Mouse (Mus musculus): ENCODE measurements at regions not wholly inside any gene's neighbourhood (a gene's known extent, or its start where the extent isn't known, plus 50 kb on each side); places are given as distances from the start of the nearest gene placed in this dataset.

DNA sequence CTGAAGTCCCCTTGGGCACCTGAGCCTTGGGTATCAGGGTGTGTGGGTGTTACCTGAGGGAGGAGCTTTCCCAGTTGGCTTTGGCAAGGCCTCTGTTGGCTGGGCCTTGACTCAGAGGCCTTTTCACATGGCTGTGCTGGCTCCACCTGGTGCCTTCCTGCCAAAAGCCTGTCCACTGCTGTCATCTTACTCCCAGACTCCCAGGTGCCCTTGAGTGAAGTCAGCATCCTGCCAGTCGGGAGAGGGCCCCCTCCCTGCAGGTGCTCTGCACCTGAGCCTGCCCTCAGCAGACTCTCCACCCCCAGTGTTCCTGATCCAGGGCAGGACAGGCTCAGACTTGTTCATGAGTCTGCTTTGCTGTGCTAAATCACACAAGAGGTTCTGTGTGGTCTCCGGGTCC is 99.2 kb upstream of the Lgalsl start:
- no peak for DNase-seq

DNA sequence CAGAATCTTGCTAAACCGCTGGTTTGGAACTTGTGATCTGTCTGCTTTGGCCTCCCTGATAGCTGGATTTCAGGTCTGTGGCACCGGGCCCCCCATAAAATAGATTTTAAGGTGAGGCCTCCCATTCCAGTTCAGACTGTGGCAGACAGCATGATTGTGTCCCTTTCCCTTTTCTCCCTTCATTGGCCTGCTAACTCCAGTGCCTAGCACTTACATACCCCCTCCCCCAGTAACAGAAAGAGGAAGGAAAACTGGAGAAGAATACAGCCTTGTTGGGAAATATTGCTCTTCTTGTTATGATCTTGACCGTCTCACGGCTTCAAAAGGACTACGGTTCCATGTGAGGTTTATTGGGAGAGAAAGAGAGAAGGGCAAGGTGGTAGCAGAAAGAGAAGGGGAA is 99.7 kb upstream of the Lgalsl start:
- no peak for DNase-seq

DNA sequence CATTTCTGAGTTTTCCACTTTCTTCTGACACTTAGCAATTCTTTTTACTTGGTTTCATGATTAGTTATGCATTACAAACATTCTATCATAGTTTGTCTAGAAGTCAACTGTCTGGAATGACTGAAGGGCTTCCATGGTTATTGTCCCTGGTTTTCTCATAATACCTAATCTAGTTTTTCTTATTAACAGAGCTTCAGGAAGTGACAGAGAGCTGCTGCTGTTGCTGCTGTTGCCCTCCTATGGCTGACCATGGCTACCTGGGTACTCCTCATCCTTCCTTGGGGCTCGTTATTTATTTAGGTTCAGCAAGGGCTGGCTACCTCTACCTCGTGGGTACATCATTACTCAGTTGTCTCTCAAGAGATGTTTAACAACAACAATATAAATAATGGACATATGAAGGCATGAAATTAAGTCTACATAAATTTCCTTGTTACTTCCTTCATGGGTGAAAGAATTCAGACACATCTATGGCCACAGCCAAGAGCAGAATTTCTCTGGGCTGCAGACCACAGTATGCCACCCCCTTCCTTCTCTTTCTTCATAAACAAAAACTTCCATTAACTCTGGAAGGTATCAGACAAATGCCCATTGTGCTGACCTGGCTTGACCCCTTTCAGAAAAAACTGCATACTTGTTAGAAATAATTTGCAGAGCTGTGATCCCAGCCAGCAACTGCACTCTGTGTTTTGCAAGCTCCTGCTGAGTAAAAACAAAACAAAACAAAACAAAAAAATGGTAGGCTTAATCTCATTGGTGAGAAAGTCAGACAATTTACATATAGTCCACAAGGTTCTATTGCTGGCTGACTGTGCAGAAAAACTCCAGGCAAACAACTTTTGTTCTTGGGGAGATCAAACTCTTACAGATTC is 103.6 kb upstream of the Lgalsl start:
- no peak for DNase-seq

DNA sequence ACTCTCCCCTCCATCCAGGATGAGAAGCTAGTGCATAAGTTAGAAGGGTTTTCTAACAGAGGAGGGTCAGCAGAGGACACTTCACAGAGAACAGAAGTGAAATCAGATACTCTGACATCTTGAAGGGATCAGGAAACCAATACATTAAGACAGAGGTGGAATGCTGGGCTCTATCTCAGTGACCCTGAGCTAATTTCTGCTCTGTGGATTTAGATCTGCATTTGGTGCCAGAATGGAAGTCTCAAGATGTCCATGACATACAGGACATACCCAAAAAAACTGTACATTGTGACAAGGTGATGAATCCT is 104.2 kb upstream of the Lgalsl start:
- DNase-seq = no peak

DNA sequence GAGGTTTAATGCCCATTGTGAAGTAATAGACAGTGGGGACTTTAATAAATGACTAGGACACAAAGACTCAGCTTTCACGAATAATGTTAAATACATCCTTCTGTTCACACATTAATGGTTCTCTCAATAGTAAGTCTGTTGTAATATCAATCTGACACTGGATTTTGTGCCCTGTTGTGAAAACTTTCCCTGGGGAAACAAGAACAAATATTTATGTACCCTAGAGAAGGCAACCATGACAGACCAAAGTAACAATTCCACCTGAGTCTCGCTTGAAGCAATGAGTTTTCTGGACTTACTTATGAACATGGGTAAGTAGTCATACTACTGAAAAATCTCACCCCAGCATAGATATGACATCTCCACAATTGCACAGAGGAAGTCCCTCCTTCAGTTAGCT is 105.1 kb upstream of the Lgalsl start:
- DNase-seq = no peak

DNA sequence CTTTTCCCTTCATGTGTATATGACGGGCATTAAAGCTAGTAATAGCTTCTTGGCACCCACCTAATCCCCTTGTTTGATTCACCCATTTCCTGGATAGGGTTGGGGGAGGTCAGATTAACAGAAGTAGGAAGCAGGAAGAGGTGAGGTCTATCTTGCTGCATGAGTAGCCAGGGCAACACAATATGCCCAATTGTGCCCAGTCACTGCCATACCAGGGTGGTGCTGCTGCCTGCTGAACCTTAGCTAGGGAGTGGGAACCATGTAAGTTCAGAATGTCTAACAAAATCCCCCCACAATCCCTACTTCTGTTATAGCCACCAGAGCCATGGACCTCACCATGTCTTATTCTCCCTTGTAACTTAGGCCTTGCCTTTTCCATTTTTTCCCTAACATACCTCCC is 106.1 kb upstream of the Lgalsl start:
- DNase-seq = no peak

DNA sequence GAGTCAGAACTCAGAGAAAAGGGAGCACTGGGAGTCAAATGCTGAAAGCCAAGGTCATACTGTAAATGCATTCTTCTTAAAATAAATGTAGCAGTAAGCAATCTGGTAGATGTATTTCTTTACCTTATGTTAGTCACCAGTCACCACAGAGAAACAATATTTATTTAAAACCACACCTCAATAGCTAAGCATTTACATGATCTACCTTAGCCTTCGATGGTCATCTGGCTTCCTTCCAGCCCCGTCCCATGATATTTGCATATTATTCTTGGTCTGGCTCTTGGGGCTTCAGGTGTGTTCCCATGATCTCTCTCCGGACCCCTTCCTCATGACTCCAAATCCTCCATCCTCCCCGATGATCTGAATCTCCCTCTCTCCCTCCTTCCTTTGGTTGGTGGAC is 107.1 kb upstream of the Lgalsl start:
- DNase-seq = no peak

DNA sequence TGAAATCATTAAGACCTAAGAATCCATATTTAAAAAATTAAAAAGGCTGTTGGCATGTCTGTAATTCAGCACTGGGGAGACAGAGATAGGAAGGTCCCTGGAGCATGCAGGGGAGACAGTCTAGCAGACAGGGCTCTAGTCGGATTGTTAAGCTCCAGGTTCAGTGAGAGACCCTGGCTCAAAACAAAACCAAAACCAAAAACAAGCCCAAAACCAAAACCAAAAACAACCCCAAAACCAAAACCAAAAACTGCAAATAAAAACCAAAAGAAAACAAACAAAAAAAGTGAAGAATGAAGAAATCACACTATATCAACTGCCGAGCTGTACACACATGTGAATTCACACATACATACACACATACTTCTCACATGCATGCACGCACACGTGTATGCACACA is 108.8 kb upstream of the Lgalsl start:
- DNase-seq = no peak

DNA sequence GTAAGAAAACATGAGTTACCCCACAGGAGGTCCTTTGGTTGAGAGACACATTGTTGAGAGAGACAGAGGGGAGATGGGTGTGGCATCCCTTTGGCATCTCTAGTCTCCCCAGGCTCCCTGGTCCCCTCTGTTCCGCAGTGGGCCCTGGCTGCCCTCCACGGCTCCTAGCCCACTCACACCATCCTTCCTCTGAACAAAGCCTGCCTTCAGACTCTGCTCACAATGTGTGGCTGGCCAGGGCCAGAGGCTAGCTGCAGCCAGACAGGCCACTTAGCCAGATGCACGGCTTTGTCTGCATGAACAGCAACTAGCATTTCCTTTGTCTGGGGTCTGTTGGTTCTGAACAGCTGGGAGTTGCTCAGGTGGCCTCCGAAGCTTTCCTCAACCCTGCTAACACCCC is 110.7 kb upstream of the Lgalsl start:
- DNase-seq = no peak

DNA sequence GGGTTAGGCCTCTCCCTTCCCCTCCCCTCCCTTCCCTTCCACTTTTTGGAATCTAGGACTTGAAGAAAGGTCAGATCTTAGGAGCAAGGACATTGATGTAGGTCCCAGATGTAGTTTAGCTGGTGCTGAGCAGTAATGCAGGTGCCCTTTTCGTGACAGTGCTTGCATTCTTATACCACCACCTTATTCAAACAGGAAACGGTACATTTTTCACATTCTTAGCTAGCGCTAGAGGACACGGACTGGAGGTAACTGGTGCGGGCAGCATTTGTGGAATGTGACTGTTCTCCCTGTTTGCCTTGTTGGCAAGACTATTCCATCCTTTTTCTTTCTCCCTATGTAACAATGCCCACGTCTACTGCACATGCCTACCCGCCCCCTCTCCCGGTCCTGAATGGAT is 124.7 kb upstream of the Lgalsl start:
- DNase-seq = no peak

DNA sequence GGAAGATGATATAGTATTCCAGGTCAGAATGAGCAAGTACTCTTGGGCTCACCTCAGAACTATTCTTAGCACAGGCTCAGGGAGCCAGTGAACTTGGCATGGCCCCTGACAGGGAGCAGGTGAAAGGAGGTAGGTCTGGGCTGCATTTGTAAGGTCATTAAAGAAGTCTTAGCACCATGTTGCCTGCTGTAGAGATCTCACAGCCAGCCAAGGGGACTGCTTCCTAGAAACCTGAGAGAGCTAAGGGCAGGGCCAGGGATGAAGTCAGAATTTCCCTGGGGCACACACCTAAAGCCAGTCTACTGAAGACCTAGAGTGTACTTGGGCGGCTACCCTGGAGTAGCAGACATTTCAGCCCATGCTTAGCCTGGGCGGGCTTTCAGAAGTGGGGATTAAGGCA is 126.9 kb upstream of the Lgalsl start:
- no peak for DNase-seq

DNA sequence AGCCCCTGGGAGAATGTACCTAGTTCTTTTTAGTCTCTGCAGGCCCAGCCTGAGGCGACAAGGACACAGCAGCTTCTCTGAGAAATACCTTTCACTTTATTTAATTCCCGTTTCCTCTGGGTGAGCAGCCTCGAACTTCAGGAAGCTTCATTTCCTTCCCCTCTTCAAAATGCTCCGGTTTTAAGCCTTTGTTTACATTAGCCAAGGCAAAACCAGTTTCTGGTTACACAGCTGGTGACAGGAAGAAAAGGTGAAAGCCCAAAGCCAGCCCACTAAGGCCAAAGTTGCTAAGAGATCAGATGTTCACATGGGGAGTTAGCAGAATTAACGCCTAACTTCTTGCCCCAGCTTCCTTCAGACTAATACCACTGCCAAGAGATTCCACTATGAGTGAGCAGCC is 127.4 kb upstream of the Lgalsl start:
- no peak for DNase-seq

DNA sequence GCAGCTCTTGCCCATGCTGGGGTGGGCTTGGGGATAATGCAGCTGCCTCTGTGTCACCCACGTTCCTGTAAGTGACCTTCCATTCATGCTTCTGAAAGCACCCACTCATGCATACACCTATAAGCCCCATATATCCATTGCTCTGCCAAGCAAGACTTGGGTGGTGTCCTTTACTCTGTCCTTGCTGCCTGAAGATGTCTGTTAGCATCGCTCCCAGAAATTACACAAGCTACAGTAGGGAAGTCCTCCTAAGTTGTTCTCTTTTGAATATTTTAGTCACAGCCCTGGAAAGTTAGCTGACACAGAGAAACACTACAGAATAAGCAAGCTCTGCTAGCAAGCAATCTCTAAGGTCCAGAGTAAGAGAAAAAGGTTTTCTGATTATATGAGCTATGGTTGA is 129.2 kb upstream of the Lgalsl start:
- DNase-seq = no peak

DNA sequence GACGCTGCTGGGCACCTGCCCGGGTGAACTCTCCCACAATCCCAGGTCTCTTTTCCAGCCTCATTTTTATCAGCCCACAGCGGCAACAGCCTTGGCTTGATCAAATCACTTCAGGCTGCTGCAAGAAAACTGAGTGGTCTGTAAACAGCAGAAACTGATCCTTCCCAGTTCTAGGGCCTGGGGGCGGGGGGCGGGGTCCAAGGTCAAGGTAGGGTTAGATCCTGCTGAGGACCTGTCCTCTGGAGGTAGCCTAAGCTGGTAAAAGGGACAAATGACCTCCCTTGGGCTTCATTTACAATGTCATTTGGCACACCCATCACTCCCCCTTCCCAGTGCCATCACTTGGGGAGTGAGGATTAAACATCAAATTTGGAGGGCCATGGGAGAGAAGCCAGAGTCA is 129.9 kb upstream of the Lgalsl start:
- DNase-seq = no peak

DNA sequence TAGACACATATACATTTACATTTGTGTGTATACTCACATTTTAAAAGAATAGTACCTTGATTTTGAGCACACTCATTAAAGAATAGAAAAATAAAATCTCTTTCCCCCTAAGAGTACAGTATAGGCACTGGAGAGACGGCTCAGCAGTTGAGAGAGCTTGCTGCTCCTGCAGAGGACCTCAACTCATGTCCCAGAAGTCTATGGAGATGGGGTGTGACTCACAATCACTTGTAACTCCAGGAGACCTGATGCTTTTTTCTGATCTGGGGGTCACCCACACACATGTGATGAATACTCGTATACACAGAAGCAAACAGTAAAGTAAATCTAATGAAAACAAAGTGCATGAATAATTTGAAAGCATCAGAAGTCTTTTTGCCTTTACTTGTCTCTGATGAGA is 129.5 kb upstream of the Peli1 start:
- no peak for DNase-seq

DNA sequence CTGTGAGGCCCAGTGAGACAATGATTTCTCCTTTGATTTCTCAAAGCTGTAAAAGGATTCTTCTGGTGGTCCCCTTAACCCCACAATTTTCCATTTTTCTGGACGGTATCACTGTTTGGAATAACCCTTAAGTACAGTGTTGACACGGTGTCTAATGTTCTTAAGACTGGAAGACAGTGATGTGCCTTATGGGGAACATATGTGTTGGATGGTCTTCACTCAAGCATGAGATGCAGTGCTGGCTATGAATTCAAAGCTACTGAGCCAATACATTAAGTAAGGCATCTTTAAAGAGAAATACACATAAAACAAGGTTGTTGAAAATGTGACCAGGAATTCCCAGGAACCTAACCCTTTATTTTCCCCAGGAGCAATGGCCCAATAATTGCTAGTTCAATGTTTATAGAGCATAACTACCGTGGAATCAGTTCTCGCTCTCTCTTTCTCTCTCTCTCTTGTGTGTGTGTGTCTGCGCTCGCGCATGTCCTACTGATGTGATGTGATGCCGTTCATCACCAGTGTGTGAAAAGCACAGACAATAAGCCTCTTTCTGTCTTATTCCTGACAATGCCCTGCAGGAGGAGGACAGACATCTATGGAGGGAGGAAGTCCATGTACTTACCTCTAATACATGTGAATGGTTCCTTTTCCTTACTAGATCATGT is 125.4 kb upstream of the Peli1 start:
- no peak for DNase-seq

DNA sequence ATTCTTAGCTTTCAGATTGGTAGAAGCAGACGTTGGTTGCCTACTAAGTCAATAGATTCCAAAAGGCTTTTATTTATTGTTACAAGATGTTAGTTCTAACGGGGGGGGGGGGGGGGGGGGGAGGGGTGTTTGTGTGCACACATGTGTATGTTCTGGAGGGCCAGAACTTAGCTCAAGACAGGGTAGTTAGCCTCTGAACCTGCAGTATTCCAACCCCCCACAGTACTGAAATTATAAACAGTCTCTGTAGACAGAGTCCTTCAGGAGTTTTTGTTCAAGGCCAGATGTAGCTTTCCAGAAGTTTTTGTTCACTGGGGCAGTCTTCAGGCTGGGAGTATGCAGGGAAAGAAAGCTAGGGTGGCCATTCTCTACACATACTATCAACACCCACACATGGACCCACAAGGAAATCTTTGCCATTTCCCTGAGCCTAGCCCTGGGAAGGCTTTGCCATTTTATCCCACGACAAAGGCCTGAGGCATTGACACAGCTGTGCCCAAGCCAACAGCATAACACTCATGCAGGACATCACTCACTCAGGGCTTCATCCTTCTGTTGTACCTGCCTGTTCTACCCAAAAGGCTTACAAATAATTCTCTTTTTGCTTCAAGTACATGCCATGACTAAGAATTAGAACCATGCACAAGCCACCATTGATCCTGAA is 123.6 kb upstream of the Peli1 start:
- no peak for DNase-seq

DNA sequence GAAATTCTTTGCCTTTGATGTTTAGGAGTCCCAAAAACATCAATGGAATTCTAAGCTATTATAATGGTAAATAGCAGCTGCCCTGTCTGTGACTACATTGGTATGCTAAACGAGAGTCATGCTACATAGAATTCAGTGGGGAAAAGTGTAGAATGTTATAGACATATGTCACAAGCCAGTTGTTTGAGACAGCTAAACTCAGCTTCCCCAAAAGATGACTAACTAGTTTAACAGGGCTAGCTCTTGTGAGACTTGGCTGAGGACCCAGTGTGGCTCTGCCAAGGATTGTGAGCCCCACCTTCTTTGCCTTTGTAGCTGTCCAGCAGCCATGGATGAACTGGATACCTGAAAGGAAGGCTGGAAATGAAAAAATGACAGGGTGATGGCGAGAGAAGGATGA is 122.8 kb upstream of the Peli1 start:
- DNase-seq = no peak

DNA sequence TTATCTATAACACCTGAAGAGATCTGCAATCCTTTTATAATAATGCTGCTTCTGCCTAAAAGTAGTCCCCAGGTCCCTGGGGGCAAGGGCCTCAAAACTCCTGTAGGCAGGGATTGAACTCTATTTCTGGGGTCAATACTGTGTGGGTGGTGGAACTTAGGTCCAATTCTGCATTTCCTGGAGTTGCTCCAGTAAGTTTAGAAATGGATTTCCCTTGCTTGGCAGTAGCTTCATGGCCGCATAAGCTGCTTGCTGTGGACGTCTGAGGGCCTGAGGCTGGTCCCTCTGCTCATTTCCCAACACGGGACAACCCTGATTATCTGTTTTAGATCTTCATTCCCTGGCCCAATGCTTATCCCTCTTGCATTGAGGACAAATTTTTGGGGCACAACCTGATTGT is 118.0 kb upstream of the Peli1 start:
- DNase-seq = no peak

DNA sequence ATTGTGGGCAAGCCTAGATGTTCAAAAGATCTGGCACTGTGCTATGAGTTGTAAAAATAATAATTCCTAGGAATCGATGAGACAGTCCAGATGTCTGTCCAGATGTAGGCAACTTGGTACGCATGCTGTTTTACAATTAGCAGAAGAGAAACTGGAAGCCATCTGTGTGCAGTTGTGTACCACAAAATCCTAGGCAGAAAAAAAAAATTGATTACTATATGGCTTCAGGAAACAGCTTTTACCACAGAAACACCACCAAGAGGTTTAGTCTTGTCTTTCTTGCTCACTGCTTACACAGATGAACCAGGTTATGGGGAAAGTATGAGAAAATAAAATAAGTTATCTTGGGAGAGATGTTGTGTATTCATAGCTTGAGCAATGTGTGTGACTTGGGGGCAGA is 109.5 kb upstream of the Peli1 start:
- no peak for DNase-seq

DNA sequence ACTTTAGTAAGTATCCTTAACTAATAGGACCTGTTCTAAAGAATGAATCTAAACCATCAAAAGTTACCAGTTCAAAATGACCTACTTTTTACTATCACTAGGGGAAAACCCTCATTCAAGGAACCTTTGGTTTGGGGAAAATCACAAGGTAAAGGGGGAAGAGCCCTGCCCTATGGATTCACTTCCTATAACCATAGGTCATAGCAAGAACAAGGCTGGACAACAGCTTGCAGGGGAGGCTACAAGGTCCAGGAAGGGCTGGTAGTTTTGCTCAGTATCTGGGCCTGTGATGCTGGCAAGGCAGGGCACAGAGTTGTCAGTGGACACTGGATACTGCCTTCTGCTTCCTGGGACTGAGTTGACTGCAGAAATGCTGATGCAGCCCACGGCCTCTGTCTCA is 109.1 kb upstream of the Peli1 start:
- DNase-seq = no peak

DNA sequence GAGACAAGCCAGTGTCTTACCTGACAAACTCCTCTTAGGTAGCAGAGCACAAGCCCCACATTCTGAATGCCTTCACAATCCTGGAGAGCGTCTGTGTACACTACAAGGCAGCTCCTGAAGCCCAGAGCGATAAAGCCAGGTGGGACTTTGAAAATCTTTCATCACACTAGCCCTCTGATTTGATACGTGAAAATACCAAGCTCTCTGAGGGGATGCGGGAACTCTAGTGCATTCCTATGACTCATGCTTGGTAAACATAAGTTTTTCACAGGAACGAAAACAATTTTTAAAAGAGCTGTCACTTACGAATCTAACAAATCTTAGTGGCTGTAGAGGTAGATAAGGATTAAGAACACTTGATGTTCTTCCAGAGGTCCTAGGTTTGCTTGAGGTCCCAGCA is 108.6 kb upstream of the Peli1 start:
- no peak for DNase-seq

DNA sequence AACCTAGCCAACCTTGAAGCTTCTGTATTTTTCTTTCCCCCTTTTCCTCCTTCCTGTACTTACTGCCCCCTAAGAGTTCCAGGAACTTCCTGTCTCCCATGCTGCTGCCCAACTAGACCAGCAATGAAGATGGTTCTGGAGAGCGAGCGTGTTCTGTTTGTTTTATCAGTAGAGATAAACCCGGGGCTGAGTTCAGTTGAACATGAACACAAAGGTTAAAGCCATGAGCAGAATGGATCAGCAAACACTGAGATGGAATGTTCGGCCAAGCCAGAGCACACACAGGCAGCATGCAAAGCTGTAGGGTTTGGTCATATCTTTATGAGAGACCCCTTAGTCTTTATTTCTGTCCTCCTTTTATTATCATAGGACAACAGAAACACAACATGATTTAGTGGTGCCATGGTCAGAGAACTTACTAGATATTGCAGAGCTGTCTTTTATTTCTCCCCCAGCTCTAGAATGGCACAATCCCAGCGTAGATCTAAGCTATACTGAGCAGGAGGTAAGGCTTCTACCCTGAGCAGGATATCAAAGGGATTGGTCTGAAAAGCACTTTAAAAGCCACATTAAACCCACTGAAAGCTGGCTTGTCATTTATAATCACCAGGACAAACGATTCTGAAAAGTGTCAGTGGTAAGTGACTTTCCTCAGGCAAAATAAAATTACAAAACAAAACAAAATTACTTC is 105.9 kb upstream of the Peli1 start:
- no peak for DNase-seq

DNA sequence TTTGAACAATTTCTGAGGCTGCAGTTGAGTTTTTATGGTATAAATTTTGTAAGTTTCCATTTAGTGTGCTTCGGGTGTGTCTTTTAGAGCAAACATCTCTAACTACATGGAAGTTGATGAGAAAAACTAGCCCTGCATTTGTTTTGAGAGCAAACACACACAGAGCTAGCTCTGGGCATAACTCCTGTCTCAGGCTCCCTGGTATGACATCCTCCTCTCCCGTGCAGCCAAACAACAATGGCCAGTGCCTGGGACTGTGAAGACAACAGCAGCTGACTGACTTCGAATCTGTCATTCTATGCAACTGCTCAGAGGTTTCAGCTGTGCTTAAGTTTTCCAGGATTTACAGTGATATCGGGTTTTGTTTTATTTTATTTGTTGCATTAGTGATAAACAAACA is 105.3 kb upstream of the Peli1 start:
- no peak for DNase-seq
